Mouse (Mus musculus): ENCODE results near the gene Zfpl1. TPM values are rescaled to one million over a fixed set of nuclear protein-coding genes. Genes with fewer than 3 reads are reported as not detected.

The Zfpl1 gene
- total RNA-seq, 2 experiments from 2014 or later: 6.3 to 23.5 TPM

DNA sequence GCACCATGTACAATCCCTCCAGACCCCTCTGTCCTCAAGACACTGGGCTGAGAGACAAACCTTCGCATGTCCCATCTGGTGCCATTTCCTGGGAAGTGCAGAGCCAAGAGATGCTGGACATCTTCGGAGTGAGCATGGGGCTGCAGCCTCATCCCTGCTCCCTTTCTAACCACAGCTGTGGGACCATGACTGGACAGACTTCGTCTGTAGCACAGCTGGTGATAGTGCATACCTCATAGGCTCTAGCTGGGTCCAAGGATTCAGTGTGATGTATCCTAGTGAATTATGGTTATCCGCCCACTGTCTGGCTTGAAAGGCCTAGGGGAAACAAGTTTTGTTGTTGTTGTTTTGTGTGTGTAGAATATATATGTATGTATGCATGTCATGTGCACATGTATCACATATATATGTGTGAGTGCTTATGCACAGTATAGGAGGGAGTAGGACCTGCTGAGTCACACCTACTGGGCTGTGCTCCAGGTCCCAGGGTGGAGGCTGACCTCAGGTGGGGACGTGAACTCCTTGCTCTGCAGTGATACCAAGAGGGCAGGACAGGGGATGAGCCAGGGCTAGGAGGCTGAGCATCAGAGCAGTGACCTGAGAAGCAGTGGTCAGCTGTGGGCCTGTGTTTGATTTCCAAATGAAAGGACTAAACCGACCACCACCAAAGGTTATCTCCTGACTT is 17.6 kb upstream of the Zfpl1 start:
- peak; percentile 97 for ATAC-seq (replicated peaks; ENCODE audit: low FRiP score, poor library complexity, severe bottlenecking)

DNA sequence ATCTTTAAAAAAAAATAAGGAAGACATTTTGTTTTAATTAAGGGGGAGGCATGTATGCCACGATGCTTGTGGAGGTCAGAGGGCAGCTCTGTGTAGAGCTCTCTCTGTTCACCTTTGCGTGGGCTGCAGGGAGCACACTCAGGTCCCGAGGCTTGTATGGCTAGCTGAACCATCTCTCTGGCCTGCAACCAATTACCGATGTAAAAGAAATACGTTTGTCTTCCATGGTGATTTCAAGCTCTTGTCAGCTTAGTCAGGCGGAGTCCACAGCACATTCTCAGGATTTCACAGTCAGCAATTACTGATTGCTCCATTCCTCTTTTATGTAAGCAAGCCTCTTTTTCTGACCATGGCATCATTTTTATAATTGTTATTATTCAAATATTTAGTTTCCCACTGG is 16.4 kb upstream of the Zfpl1 start:
- no peak for ATAC-seq (replicated peaks; ENCODE audit: low FRiP score, poor library complexity, severe bottlenecking)

GRCm38 (mm10) chr19:6097847-6098246 is 13.1 kb upstream of the Zfpl1 start:
- ATAC-seq (replicated peaks; ENCODE audit: low FRiP score, poor library complexity, severe bottlenecking): no peak

DNA sequence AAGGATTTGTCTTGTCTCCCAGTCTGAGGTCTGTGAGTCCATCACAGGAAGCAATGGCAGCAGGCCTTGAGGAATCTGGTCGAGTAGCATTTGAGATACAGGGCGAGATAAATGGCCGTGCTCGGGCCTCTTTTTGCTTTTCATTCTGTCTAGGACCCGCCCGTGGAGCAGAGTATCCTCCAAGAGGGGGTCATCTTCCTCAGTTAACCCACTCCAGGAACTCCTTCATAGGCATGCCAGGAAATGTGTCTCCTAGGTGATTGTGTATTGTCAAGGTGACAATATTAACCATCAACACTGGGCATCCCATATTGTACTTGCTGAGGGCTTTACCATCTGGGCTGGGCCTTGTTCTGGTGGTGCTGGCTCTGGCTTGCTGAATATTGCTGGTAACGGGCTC is 9.4 kb upstream of the Zfpl1 start, which contains the start of gene AC131692.1:
TSS of gene AC131692.1 (plus strand) at position 301 of the 400 bp plus-strand sequence.
- no peak for ATAC-seq (replicated peaks; ENCODE audit: low FRiP score, poor library complexity, severe bottlenecking)

DNA sequence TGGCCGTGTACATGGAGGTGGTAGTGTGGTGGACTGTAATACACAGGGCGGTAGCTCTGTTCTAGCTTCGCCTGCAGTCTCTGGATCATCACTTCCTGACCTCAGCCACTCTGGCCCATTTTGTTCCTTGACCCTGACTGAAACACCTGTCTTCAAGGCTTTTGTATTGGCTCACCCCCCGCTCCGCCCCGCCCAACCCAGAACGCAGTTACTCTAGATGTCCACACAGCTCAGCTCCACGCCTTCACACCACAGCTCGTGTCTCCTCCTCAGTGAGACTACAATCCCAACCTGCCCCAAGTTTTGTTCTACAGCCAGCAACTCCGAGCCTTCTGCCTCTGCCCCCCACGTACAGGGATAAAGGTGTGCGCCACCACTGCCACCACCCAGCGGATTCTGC is 4.1 kb upstream of the Zfpl1 start:
- no peak for ATAC-seq (replicated peaks; ENCODE audit: low FRiP score, poor library complexity, severe bottlenecking)

GRCm38 (mm10) chr19:6085417-6085879 is 692 bp upstream of the Zfpl1 start:
- peak; percentile 85 for ATAC-seq (replicated peaks; ENCODE audit: low FRiP score, poor library complexity, severe bottlenecking)

- ATAC-seq (replicated peaks; ENCODE audit: low FRiP score, poor library complexity, severe bottlenecking): no peak
Observed at GRCm38 (mm10) chr19:6082156-6082555, 2.6 kb downstream of the Zfpl1 start, which contains the start of gene Gm28374. Gene Gm28374, minus strand, starts transcription at chr19:6082256.

- ATAC-seq (replicated peaks; ENCODE audit: low FRiP score, poor library complexity, severe bottlenecking): no peak
Observed at GRCm38 (mm10) chr19:6079983-6080480, 4.7 kb downstream of the Zfpl1 start, which contains the start of gene Tmem262. Gene Tmem262, plus strand, starts transcription at chr19:6080033.

DNA sequence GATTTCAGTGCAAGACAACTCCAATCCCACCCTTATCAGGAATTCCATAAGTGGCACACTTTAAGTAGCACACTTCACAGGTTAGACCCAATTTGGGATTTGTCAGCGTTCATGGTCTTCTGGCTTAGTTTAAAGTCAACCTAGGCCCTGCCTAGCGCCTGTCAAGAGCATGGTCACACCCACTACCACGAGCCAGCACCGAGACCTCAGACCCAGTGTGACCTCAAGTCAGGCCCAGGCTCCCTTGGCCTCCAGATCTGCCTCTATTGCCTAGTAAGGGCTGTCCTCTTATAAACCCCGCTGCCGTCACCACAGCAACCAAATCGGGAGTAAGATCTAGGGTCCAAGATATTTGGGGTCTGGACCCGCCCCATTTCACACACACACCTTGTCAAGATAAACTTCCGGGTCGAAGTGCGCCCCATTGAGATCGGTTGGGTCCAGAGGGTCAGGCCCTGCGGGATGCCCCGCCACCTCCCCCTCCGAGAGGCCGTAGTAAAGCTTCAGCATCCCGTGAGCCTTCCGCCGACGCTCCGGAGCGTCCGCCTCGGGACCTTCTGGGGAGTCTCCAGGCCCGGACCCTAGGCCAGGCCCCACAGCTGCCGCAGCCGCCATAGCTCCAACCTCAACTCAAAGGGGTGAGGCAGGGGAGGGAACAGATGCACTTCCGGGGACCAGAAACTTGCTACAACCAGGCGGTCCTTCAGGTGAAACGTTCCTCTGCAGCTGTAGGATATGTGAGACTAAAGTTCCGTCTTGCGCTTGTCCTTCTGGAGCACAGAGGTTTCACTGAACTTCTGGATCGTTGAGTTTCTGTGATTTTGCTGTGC is 8.0 kb downstream of the Zfpl1 start, which contains the start of gene Vps51:
TSS of gene Vps51 (minus strand) at position 668 of the 830 bp plus-strand sequence.
- peak; percentile 96 for ATAC-seq (replicated peaks; ENCODE audit: low FRiP score, poor library complexity, severe bottlenecking)

DNA sequence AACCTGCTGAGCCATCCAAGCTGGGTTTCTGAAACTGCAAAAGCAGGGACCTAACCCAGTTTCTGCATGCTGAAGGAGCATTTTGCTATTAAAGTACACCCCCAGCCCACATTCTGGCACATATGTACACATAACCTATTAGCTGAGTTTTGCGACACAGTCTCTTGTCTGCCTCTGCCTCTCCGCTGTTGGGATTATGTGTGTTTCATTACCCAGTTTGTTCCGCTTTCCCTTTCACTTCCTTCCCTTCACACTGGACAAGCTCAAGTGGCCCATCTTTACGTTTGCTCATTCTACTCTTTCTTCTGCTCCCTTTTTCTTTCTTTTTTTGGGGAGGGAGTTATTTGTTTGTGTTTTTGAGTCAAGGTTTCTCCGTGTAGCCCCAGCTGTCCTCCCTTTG is 10.9 kb downstream of the Zfpl1 start:
- no peak for ATAC-seq (replicated peaks; ENCODE audit: low FRiP score, poor library complexity, severe bottlenecking)

DNA sequence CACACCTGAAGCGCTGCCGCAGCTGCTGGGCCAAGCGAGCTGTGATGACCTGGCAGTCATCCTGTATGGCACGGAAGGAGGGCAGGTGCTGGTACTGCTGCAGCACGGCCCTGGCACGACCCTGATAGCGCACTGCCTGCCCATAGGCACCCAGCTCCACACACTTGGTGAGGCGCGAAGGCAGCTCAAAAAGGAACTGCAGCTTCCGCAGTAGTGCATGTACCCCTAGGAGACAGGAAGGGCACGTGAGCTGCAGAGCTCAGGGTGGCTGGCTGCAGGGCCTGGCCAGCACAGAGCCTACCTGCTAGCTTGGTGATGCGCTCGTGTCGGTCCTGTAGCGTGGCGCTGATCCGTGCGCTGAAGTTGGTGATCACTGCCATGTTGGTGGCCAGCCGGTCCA is 13.5 kb downstream of the Zfpl1 start:
- ATAC-seq (replicated peaks; ENCODE audit: low FRiP score, poor library complexity, severe bottlenecking): no peak

GRCm38 (mm10) chr19:6070571-6071250 is 14.0 kb downstream of the Zfpl1 start:
- ATAC-seq (replicated peaks; ENCODE audit: low FRiP score, poor library complexity, severe bottlenecking): no peak

DNA sequence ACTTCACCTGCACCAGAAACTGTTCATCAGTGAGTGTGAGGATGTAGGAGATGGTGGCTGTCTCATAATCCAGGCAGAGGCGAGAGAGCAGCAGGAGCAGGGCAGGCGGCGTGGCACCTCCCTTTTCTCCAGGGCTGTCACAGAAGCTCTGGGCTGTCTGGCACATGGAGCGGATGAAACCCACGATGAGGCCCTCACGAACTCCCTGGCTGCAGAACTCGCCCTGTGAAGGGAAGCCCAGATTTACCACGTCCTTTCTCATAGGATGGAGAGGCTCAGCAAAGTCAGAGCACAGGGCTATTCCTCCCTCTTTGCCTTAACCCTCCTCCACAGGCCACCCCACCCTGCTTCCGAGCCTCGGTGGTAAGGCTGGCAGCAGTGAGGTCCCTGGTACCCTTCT is 14.9 kb downstream of the Zfpl1 start:
- no peak for ATAC-seq (replicated peaks; ENCODE audit: low FRiP score, poor library complexity, severe bottlenecking)

DNA sequence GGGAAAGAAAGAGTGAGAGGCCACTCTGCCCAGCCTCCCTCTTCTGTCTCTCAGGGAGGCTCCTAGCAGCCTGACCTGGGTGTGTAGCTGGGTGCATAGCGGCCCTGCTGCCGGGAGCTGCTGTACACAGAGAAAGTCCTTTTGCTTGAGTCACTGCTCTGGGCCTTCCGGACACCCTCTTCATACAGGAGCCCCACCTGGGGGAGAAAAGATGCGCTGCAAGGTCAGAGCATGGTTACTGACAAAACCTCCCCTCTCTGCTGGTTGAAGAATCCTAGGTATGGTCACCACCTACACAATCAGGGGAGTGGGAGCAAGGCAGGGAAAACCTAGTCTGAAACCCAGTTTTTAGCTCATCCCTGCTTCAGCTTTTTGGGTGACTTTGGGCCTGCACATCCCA is 15.8 kb downstream of the Zfpl1 start:
- no peak for ATAC-seq (replicated peaks; ENCODE audit: low FRiP score, poor library complexity, severe bottlenecking)

DNA sequence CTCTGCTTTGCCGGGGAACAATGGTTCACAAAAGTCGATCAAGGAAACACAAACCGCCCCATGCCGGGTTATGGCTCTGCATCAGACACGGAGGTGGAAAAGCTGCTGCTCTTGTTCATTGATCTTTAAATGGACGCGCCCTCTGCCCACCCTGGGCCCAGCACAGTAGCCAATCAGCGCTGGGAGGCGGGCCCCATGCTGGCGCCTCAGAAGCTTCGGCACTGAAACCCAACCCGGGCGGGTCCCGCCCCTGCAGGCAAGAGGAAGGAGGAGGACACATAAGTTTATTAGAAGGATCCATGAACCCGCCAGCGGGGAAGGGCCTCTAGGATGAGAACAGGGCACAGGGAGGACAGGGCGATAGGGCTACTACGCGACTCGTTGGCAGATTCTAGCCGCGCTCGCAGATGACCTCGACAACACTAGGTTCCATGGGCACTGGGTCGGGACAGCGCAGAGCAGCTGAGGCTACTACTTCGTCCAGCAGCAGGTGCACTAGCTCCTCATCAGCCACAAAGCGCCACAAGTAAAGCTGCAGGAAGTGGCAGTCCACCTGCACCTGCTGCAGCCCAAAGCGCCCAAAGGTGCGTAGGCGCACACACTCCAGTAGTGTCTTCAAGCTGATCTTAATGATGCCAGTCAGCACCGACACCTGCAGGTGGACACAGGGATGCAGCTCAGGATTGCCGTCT is 16.9 kb downstream of the Zfpl1 start, which contains the start of gene Tm7sf2:
TSS of gene Tm7sf2 (minus strand) at position 650 of the 692 bp plus-strand sequence.
- ATAC-seq (replicated peaks; ENCODE audit: low FRiP score, poor library complexity, severe bottlenecking): peak; percentile 93

- ATAC-seq (replicated peaks; ENCODE audit: low FRiP score, poor library complexity, severe bottlenecking): peak; percentile 84
Observed at GRCm38 (mm10) chr19:6067011-6067723, 17.6 kb downstream of the Zfpl1 start.

DNA sequence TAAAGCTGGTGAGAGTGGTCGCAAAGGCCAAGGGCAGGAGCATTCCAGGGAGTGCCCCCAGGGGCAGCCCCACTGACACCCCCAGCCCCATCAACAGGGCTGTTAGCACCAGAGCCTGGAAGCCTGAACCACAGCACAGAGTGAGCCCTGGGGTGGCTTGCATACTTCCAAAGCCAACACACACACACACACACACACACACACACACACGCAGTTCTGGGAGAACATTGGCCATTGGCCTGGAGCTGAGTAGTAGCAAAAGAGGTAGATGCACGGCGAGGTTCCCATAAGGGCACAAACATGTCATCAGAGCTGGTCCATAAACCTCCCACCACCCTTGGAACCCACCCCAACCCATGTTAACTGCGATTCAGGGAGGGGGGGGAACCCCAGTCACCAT is 18.2 kb downstream of the Zfpl1 start:
- no peak for ATAC-seq (replicated peaks; ENCODE audit: low FRiP score, poor library complexity, severe bottlenecking)

DNA sequence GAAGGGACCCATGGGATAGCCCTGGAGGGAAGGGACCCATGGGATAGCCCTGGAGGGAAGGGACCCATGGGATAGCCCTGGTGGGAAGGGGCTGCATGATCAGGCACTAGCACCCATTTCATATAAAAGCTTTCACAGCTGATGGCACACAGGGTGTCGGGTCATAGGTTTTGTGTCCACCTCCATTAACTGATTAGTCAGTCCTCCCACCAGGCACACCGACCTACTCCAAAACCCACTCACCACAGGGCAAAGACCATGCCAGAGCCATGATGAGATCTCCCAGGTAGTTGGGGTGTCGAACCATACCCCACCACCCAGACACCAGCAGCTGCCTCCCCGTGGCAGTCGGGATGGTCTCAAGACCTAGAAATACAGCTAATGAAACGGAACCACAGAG is 21.7 kb downstream of the Zfpl1 start:
- no peak for ATAC-seq (replicated peaks; ENCODE audit: low FRiP score, poor library complexity, severe bottlenecking)

DNA sequence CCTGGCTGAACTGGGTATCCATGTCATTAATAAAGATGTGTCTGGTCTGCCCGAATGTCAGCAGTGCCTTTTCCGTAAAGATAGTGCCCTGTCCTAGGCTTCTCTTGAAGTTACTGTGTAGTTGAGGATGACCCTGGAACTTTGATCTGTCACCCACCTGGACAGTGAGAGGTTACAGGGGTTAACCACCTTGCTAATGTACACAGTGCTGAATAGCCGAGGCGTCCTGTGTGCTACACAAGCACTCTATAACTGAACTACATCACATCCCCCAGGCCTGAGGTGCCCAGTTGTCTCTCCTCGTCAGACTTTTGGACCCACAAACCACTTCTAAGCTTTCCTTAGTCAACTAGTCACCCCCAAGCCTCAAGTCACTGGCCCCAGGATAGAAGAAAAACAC is 22.3 kb downstream of the Zfpl1 start:
- no peak for ATAC-seq (replicated peaks; ENCODE audit: low FRiP score, poor library complexity, severe bottlenecking)

Measured in erythroid progenitor cell, adult 5-6 weeks (primary cell).